Mouse (Mus musculus): ENCODE data around the gene Slc16a11.

DNA sequence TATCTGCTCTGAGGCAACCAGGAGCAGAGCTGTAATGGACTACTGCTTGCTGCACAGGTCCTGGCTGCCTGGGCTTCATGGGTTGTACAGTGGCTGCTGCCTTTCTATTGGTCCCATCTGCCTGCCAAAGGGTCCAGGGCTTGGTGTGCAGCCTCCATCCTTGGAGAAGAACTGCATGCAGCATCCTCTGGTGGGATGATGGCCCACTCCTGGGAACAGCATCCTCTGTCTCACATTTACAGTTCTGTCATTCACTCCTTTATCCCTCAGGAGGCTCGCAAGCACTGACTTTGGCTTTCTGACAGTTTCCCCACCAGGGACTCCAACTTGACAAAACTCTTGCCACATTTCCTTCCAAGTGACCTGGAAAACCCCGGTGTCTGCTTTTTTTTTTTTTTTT, 5.8 kb upstream of the Slc16a11 start:
- no peak for TF ChIP-seq CTCF (conservative IDR thresholded peaks at IDR 0.05; ENCODE audit: low read length)
- TF ChIP-seq NANOG (IDR thresholded peaks at IDR 0.05; ENCODE audit: borderline replicate concordance, low read length) = no peak
